Mouse (Mus musculus) heart, postnatal 0 days (tissue): Measurements from ENCODE around the gene Pask.

ENCODE experiments used
- CTCF ChIP-seq: IDR thresholded peaks from 2 replicates; pipeline ENCODE4 v1.5.1; 2016; ENCODE audit warnings: antibody characterized with exemption, control low read depth, low read depth
- EP300 ChIP-seq: IDR thresholded peaks from 2 replicates; pipeline ENCODE4 v1.6.1; 2016; ENCODE audit warnings: antibody characterized with exemption, low read depth

DNA sequence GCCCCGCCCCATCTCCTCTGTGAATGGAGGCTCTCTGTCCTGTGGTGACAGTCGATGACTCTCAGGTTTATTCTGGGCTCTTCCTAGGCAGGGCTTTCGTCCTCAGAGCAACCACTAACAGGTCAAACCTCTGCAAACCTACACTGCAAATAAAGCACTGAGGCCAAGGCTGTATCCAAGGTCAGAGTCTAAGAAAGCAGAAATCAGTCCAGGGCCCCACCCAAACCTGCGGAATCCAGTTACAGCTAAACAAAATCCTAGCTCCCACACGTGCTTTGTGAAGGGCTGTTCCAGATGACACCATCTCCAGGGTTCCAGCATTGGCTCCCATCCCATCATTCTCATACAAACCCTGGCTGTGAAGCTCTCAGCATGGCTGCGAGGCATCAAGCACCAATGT lies 67.7 kb downstream of the Pask start:
- TF ChIP-seq CTCF (no peak), EP300 (no peak)
